Mouse (Mus musculus): ENCODE results near the gene Kdm8. TPM values are rescaled to one million over a fixed set of nuclear protein-coding genes. Genes with fewer than 3 reads are reported as not detected.

Gene Kdm8
- polyA plus RNA-seq, 1 experiment = 4.0 TPM

DNA sequence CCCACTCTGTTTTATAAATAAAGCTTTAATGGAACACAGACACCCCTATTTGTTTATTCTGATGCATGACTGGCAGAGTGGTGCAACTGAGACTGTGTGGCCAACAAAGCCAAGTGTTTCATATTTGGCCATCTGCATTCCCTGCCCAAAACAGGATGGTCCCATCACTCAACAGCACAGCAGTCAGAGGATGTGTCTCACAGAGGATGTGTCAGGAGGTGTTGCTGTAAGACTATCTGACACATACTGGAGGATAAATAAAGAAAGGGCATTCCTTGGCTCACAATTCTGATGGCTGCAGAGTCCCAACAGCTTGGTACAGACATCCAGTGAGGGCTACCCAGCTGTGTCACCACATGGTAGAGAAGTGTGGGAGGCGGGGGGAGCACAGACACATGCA is 6.2 kb downstream of the Kdm8 start:
- Histone ChIP-seq H3K4me2 (ENCODE audit: low read depth) (no peak overlapping the region), H3ac (ENCODE audit: control insufficient read depth, insufficient read length) (no peak overlapping the region), H3K27me3 (ENCODE audit: control insufficient read depth, insufficient read depth, insufficient read length) (no peaks in the 10 kb centered on the region), H3K4me3 (no peak overlapping the region), H3K79me2 (ENCODE audit: control insufficient read depth, insufficient read depth) (no peaks in the 10 kb centered on the region), H3K36me3 (ENCODE audit: control insufficient read depth, insufficient read depth) (no peaks in the 10 kb centered on the region)
- no peak for TF ChIP-seq TCF3 (IDR thresholded peaks at IDR 0.05; ENCODE audit: insufficient read length, low read depth)
- no peak for TF ChIP-seq CEBPB (IDR thresholded peaks at IDR 0.05; ENCODE audit: insufficient read depth, poor library complexity, severe bottlenecking)
- peak in 1 of 3 experiments; percentile 20 for TF ChIP-seq MYOD1 (IDR thresholded peaks at IDR 0.05; ENCODE audit: control insufficient read depth in 1 of 3, insufficient read length in 2 of 3, low read depth in 2 of 3)
- no peak for TF ChIP-seq SRF (IDR thresholded peaks at IDR 0.05; ENCODE audit: control insufficient read depth, insufficient read length, low read depth)

DNA sequence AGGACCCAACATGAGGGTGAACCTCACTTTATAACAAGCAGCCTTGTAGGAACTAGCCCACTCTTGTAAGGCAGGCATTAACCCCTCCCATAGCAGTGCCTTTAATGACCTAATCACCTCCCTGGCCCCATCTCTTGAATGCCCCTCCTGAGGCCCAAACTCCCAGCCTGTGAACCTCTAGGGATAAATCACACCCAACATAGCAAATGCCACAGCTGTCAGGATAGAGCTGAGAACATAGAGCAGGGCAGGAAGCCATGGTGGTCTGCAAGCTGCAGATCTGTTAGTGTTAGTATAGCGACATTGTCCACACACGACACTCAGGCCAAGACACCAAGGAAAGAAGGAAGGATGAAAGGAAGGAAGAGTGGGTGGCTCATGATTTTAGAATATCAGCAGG is 6.6 kb downstream of the Kdm8 start:
- no peak overlapping the region for H3ac ChIP-seq (ENCODE audit: control insufficient read depth, insufficient read length)
- H3K4me3 ChIP-seq = no peak overlapping the region
- H3K27me3 ChIP-seq (ENCODE audit: control insufficient read depth, insufficient read depth, insufficient read length) = no peaks in the 10 kb centered on the region
- H3K79me2 ChIP-seq (ENCODE audit: control insufficient read depth, insufficient read depth) = no peaks in the 10 kb centered on the region
- TF ChIP-seq POLR2AphosphoS2 (IDR thresholded peaks at IDR 0.05; ENCODE audit: insufficient read length, low read depth) (no peak), USF1 (IDR thresholded peaks at IDR 0.05; ENCODE audit: low read depth) (no peak), TCF12 (IDR thresholded peaks at IDR 0.05; ENCODE audit: insufficient read depth, poor library complexity, severe bottlenecking) (no peak), TCF3 (IDR thresholded peaks at IDR 0.05; ENCODE audit: insufficient read length, low read depth) (no peak), E2F4 (IDR thresholded peaks at IDR 0.05; ENCODE audit: insufficient read depth) (no peak), SRF (IDR thresholded peaks at IDR 0.05; ENCODE audit: control insufficient read depth, insufficient read length, low read depth) (no peak), MYOG (IDR thresholded peaks at IDR 0.05; ENCODE audit: control insufficient read depth in 1 of 3, insufficient read depth in 1 of 3, insufficient read length in 2 of 3, low read depth in 2 of 3) (no peak), MYOD1 (IDR thresholded peaks at IDR 0.05; ENCODE audit: control insufficient read depth in 1 of 3, insufficient read length in 2 of 3, low read depth in 2 of 3) (no peak), MAX (IDR thresholded peaks at IDR 0.05; ENCODE audit: low read depth) (no peak), CEBPB (IDR thresholded peaks at IDR 0.05; ENCODE audit: insufficient read depth, poor library complexity, severe bottlenecking) (no peak), POLR2A (IDR thresholded peaks at IDR 0.05; ENCODE audit: insufficient read length, low read depth) (no peak), REST (IDR thresholded peaks at IDR 0.05; ENCODE audit: insufficient read depth, insufficient read length) (no peak)
- H3K36me3 ChIP-seq (ENCODE audit: control insufficient read depth, insufficient read depth) = no peaks in the 10 kb centered on the region
- no peak overlapping the region for H3K4me2 ChIP-seq (ENCODE audit: low read depth)

DNA sequence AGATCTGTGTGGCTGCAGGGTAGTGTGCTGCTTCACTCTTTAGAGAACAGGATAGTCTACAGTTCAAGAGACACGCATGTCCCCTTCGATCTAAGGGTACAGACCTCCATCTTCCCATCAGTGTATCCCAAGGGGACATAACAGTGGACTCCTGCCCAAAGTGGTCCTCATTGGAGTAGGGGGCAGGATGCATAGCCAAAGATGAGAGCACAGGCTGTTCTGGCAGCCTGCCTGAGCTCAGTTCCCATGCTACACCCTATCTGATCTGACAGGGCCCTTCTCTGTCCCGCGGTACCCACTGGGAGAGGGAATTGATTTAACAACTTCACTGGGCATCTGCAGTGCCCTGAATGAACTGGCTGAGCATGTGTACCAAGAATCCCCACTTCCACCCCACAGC is 9.2 kb downstream of the Kdm8 start:
- no peaks in the 10 kb centered on the region for H3K27me3 ChIP-seq (ENCODE audit: control insufficient read depth, insufficient read depth, insufficient read length)
- no peak for TF ChIP-seq SRF (IDR thresholded peaks at IDR 0.05; ENCODE audit: control insufficient read depth, insufficient read length, low read depth)
- TF ChIP-seq POLR2A (IDR thresholded peaks at IDR 0.05; ENCODE audit: insufficient read length, low read depth) = no peak
- TF ChIP-seq USF1 (IDR thresholded peaks at IDR 0.05; ENCODE audit: low read depth) = no peak
- TF ChIP-seq MAX (IDR thresholded peaks at IDR 0.05; ENCODE audit: low read depth) = no peak
- no peak for TF ChIP-seq POLR2AphosphoS2 (IDR thresholded peaks at IDR 0.05; ENCODE audit: insufficient read length, low read depth)
- no peak for TF ChIP-seq REST (IDR thresholded peaks at IDR 0.05; ENCODE audit: insufficient read depth, insufficient read length)
- TF ChIP-seq MYOD1 (IDR thresholded peaks at IDR 0.05; ENCODE audit: control insufficient read depth in 1 of 3, insufficient read length in 2 of 3, low read depth in 2 of 3) = no peak
- TF ChIP-seq MYOG (IDR thresholded peaks at IDR 0.05; ENCODE audit: control insufficient read depth in 1 of 3, insufficient read depth in 1 of 3, insufficient read length in 2 of 3, low read depth in 2 of 3) = no peak
- H3K4me2 ChIP-seq (ENCODE audit: low read depth) = no peak overlapping the region
- no peaks in the 10 kb centered on the region for H3K79me2 ChIP-seq (ENCODE audit: control insufficient read depth, insufficient read depth)
- H3K4me3 ChIP-seq = no peak overlapping the region
- no peaks in the 10 kb centered on the region for H3K36me3 ChIP-seq (ENCODE audit: control insufficient read depth, insufficient read depth)
- no peak overlapping the region for H3ac ChIP-seq (ENCODE audit: control insufficient read depth, insufficient read length)

DNA sequence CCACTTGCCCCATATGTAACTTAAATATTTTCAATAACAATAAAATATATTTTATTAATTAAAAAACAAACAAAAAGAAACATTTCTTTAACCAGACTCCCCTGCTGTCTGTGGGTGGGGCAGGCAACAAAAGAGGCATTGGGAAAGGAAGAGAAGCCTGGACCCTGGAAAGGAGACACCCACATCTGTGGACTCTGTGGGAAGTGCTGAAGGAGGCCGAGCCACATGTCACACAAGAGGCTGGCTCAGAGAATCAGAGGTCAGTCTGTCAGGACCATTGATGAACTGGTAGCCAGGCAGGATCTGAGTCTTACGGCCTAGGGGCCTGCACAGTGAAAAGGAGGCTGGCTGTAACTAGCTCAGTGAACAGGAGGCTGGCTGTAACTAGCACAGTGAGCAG is 17.7 kb downstream of the Kdm8 start:
- no peaks in the 10 kb centered on the region for H3K79me2 ChIP-seq (ENCODE audit: control insufficient read depth, insufficient read depth)
- no peak overlapping the region for H3K4me2 ChIP-seq (ENCODE audit: low read depth)
- no peaks in the 10 kb centered on the region for H3K36me3 ChIP-seq (ENCODE audit: control insufficient read depth, insufficient read depth)
- TF ChIP-seq POLR2A (IDR thresholded peaks at IDR 0.05; ENCODE audit: insufficient read length, low read depth) (no peak), TCF12 (IDR thresholded peaks at IDR 0.05; ENCODE audit: insufficient read depth, poor library complexity, severe bottlenecking) (no peak), E2F4 (IDR thresholded peaks at IDR 0.05; ENCODE audit: insufficient read depth) (no peak), MYOD1 (IDR thresholded peaks at IDR 0.05; ENCODE audit: control insufficient read depth in 1 of 3, insufficient read length in 2 of 3, low read depth in 2 of 3) (no peak), USF1 (IDR thresholded peaks at IDR 0.05; ENCODE audit: low read depth) (no peak), CEBPB (IDR thresholded peaks at IDR 0.05; ENCODE audit: insufficient read depth, poor library complexity, severe bottlenecking) (no peak), MAX (IDR thresholded peaks at IDR 0.05; ENCODE audit: low read depth) (no peak), REST (IDR thresholded peaks at IDR 0.05; ENCODE audit: insufficient read depth, insufficient read length) (no peak), TCF3 (IDR thresholded peaks at IDR 0.05; ENCODE audit: insufficient read length, low read depth) (no peak), POLR2AphosphoS2 (IDR thresholded peaks at IDR 0.05; ENCODE audit: insufficient read length, low read depth) (no peak), MYOG (IDR thresholded peaks at IDR 0.05; ENCODE audit: control insufficient read depth in 1 of 3, insufficient read depth in 1 of 3, insufficient read length in 2 of 3, low read depth in 2 of 3) (no peak), SRF (IDR thresholded peaks at IDR 0.05; ENCODE audit: control insufficient read depth, insufficient read length, low read depth) (no peak)
- no peak overlapping the region for H3ac ChIP-seq (ENCODE audit: control insufficient read depth, insufficient read length)
- H3K27me3 ChIP-seq (ENCODE audit: control insufficient read depth, insufficient read depth, insufficient read length) = no peaks in the 10 kb centered on the region
- no peak overlapping the region for H3K4me3 ChIP-seq

DNA sequence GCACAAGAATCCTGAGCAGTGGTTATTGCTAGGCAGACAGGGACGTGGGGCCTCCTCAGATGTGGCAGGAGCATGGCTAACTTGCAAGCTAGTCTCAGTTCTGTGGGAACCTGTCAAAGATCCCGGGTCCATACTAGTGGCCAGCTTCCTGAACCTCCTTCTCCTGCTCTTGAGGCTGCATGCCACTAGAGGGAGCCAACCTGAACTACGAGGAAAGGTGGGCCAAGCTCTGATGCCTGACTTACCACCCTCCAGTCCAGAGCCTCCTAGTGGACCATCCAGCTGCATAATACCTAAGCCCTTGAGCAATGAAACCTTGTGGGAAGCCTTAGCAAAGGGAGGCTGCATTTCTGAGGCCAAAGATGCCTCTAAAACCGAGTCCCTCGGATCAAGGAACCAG is 25.5 kb downstream of the Kdm8 start:
- Histone ChIP-seq H3K79me2 (ENCODE audit: control insufficient read depth, insufficient read depth) (no peaks in the 10 kb centered on the region), H3K27me3 (ENCODE audit: control insufficient read depth, insufficient read depth, insufficient read length) (no peaks in the 10 kb centered on the region), H3K36me3 (ENCODE audit: control insufficient read depth, insufficient read depth) (peaks cover 5% of the 10 kb centered on the region), H3ac (ENCODE audit: control insufficient read depth, insufficient read length) (no peak overlapping the region), H3K4me3 (no peak overlapping the region), H3K4me2 (ENCODE audit: low read depth) (no peak overlapping the region)
- TF ChIP-seq REST (IDR thresholded peaks at IDR 0.05; ENCODE audit: insufficient read depth, insufficient read length) (no peak), TCF3 (IDR thresholded peaks at IDR 0.05; ENCODE audit: insufficient read length, low read depth) (no peak), E2F4 (IDR thresholded peaks at IDR 0.05; ENCODE audit: insufficient read depth) (no peak), USF1 (IDR thresholded peaks at IDR 0.05; ENCODE audit: low read depth) (no peak), TCF12 (IDR thresholded peaks at IDR 0.05; ENCODE audit: insufficient read depth, poor library complexity, severe bottlenecking) (no peak), MAX (IDR thresholded peaks at IDR 0.05; ENCODE audit: low read depth) (no peak)
